Mouse (Mus musculus): ENCODE results near the gene Chek1.

Chek1 gene

DNA sequence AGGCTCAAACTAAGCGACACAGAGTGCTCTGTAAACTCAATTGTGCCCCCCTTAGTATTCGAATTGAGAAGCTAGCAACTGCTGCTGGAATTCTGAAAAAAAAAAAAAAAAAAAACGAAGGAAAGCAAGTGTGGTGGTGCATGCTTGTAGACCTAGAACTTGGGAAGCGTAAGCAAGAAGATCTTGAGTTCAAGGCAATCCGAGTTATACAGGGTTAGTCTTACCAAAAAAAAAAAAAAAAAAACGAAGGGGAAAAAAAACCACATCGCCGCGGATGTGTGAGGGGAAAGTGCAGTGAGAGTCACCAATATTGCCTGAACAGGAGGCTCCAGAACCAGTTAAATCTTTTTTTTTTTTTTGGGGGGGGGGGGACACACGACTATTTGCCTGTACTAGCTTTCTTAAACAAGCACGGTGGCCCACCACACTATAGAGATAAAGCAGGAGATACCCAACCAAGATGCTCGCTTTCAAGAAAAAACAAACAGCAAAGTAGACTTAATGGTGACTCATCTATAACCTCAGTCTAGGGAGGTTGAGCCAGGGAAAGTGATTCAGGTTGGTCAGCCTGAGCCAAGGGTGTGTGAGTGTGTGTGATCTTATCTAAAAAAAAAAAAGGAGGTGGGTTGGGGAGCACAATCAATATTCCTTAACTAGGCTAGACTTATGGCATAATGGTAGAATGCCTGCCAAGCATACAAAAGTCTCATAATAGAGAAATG lies at the start of gene Chek1:
Gene Chek1 (minus strand): TSS at position 32 of the 722 bp plus-strand sequence.
- peak in 1 of 2 experiments; percentile 1 for DNase-seq (ENCODE audit: low spot score in 2 of 2)

DNA sequence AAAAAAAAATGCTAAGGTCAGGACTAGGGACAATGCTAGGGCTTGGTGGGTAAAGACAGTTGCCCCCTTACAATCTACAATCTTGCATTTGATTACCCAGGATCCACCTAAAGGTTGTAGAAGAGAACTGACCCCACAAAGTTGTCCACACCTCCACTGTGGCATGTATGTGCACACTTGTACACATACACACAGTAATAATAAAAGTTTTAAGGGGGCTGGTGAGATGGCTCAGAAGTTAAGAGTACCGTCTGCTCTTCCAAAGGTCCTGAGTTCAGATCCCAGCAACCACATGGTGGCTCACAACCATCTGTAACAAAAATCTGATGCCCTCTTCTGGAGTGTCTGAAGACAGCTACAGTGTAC lies 42.2 kb upstream of the Chek1 start:
- DNase-seq (ENCODE audit: low spot score in 2 of 2) = no peak

DNA sequence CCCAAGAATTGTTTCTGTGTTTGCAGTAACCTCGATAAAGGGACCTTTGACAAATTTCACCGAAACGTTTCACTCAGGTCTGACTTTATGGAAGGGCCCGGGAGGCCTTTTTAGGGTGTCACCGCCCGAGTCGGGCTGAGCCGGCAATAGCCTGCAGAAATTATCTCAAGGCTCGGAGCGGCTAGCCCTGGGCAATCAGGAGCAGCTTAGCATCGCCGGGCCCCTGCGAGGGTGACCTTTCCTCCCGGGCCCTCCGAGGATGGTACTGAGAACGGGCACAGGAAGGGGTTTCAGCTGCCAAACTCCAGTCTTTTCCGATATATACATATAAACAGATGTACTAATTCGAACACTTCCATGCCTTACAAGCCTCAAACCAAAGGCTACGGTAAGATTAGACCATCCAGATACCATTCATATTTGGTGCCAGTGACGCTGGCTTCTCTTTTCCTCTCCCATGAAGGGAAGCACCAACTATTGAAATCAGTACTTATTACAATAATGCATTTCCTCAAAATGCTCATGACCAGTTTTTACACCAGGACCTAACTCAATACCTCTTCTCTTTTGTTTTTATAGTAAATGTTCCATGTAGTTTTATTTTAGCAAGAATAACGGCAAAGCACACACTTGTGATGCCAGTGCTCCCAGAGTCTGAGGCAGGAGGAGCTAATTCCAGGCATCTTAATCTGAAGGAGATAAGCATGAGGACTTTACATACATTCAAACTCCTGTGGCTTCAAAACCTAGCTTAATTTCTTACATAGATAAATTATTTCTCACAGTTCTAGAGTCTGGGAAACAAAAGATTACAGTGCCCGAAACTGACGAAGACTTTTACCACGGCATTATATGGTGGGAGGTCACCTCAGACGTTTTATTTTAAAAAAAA lies 41.5 kb upstream of the Chek1 start:
- DNase-seq (ENCODE audit: low spot score in 2 of 2) = peak; percentile 9 to 50

DNA sequence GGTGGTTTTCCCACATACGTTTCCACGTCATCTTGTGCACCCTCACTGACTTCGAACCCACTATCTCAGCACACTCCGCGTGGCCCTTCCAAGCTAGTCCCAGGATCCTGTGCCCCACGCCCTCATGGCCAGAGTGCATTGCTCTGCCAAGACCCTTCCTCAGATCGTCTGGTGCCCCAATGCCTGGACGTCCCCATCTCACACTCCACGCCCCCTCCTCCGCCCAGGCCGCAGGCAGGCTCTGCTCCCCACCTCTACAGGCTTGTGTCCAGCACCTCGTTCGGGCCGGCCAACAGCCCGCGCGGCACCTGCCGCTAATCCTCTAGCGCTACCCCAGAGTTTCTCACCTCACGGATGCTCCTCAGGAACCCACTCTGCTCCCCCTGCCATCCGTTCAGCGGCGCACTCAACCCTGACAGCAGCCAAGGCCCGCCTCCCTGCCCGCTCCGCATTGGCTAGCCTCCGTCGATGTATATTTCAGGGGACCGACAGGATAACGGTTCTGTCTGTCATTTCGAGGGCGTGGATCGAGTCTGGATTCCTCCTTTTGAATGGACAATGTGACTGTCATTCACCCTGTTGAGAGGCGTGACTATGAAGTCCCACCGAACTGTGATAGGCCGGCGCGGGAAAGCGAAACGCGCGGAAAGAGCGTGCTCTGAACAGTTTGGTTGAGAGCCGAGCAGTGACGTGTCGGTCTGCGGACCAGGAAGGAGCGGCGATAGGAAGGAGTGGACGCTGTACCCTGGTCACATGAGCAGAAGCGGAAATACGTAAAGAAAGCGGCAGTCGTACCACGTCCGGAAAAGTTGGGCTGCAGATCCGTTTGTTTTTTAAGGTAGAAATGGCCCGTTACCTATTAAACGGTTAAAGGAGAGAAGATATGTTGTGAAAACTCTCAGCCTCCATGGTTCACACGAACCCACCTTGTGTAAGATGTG lies 40.6 kb upstream of the Chek1 start, which contains the start of gene Stt3a:
Gene Stt3a (minus strand): TSS at position 477 of the 941 bp plus-strand sequence.
- DNase-seq (ENCODE audit: low spot score in 2 of 2) = peak; percentile 86 to 99

DNA sequence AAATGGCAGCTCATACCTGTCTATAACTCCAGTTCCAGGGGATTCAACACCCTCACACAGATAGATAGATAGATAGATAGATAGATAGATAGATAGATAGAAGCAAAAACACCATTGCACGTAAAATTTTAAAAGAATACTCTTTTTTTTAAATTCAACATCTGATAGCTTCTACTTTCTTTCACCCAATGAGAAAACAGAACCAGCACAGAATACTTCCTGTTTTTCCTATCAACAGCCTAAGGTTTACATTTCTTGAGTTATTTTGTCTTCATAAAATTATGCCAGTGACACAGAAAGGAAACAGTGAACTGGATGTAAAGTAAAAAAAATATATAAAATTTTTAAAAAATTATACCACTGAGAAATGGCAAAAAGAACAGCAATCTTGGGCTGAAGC lies 37.5 kb upstream of the Chek1 start:
- no peak for DNase-seq (ENCODE audit: low spot score in 2 of 2)

DNA sequence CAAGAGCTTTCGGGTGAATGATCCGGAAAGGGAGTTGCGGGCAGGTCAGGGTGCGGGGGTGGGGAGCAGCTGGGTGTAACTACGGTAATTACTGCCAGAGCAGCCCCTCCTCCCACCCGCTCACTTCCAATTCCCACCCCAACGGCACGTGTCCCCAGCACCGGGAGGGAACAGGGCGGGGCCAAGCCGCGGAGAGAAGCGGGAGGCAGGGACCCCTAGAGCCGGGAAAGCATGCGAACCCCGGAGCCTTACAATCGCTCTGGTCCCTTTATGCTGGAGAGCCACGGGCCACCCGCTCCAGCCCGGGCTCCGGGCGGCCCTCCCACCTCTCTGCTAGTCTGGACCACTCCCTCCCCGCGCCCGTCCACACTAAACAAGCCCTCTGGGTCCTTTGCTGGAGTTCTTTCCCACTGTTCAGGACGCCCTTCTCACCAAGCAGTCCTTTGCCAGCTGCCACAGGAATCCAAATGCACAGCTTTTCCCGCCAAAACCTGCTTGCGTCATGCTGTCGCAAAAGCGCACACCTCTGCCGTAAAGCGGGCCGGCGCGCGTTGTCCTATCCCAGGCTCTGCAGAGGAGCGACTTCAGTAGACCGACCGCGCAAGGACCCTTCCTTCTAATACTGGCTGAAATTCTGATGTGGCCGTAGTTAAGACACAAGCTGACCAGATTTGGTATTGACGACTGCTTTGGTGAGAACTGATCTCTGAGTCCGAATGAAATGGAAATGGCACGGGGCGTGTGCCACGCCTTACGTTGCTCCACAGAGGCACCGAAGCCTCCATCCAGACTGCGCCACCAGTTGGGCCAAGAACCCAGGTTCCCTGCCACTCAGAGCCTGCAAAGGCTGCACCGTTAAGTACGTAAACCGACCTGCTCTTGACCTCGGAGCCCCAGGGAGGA lies 483 bp downstream of the Chek1 start:
- peak; percentile 85 to 92 for DNase-seq (ENCODE audit: low spot score in 2 of 2)

DNA sequence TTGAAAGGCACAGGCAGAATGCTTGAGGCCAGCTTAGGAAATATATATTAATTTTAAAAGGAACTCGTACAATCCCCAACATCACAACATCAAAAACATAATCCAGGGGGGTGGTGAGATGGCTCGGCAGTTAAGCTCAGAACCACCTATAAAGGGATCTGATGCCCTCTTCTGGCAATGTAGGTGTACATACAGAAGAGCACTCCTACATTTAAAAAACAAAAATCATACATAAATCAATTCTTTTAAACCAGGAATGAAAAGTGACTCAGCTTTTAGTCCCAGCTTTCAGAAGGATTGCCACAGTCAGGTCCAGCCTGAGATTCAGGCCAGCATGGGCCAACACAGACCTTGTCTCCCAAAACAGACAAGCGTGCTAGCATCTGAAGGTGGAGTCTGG lies 10.2 kb downstream of the Chek1 start:
- DNase-seq (ENCODE audit: low spot score in 2 of 2) = no peak

DNA sequence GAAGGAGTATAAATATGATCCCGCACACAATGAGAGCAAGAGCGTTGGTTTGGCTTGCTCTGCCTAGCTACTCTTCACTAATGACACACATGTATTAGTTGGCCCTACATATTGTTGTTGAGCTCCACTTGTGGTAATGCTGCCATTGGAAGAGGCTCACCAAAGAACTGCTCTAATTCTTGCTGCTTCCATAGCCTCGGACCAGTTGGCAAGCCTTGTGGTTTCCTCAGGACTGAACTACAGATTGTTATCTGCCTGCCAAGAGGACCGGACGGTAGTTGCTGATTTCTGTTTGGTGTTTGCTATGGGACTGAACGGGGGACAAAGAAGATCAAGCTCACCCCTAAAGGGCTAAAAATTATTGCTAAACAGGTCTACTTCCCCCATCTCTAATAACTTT lies 19.6 kb downstream of the Chek1 start:
- DNase-seq (ENCODE audit: low spot score in 2 of 2) = no peak

DNA sequence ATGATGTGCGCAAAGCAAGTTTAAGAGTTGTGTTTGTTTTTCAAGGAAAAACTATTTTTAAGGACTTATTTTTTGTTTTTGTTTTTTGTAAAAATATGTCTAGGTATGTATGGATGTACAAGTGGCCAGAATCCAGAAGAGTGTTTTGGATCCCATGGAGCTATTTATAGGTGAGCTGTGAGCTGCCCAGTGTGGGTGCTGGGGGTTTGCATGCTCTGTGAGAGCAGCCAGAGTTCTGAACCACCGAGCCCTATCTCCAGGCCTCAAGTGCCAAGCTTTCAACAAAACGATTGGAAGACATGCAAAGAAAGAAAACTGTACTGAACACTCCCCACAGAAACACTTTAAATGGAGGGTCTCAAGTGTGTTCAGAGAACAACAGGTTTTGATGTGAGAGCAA lies 20.9 kb downstream of the Chek1 start:
- no peak for DNase-seq (ENCODE audit: low spot score in 2 of 2)

DNA sequence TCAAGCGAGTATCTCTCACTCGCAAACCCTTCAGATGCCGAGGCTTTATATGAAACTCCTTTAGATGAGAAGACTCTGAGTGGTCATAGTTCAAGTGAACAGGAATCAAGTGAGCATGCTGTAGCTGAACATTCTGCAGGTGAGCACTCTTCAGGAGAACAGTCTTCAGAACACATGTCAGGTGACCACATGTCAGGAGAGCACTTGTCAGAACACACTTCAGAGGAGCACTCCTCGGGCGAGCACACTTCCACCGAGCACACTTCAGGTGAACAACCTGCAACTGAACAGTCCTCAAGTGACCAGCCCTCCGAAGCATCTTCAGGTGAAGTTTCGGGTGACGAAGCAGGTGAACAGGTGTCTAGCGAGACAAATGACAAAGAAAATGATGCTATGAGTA lies 32.6 kb downstream of the Chek1 start:
- no peak for DNase-seq (ENCODE audit: low spot score in 2 of 2)

DNA sequence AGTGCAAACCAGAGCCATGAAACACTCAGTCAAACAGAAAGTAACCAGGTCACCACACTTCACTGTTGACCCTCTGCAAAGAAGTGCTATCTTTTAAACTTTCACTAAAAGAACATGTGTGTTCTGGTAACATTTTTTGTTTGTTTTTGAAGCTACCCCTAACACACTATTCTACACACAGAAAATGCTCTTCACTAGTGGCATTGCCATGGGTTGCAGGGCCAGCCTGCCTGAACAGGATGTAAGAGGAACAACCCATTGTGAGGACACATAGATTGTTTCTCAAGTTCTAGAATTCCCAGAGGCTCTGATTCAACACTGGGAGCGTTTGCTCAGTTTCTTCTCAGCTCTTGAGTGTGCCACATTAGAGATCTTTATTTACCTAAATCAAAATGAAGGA lies 33.9 kb downstream of the Chek1 start, which contains the start of gene Acrv1:
Gene Acrv1 (plus strand): TSS at position 301 of the 400 bp plus-strand sequence.
- no peak for DNase-seq (ENCODE audit: low spot score in 2 of 2)

DNA sequence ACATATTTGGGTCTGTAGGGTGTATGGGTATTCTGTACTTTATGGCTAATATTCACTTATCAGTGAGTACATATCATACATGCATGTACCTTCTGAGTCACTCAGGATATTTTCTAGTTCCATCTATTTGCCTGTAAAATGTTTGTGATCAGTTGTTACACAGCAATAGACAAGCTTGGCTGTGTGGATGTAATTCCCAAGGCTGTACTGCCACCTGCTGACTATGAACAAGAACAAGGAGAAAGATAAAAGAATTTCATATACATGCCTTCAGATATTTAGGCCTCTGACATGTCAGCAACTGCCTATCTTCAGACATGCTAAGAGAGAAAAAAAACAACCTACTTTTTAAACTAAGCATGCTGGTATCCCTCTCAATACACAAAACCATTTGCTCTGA lies 39.5 kb downstream of the Chek1 start:
- DNase-seq (ENCODE audit: low spot score in 2 of 2) = peak in 1 of 2 experiments; percentile 13

DNA sequence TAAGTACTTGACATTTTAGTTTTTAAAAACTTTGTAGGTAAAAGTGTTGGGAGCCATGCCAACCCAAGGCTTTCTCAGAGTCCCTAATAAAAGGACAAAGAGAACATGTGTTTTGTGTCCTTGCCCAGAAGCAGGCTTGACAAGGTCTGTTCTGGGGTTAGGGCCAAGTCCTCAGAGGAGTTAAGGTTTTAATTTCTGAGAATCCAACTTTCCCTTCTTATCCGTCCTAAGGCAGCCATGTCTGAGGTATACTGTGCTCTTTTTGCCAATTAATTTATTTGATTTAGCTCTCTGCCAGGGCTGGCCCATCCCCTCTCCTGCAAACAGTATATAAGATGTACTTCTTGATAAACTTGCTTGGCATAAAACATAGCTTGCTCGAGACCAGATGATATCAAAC lies 45.4 kb downstream of the Chek1 start:
- DNase-seq (ENCODE audit: low spot score in 2 of 2) = peak in 1 of 2 experiments; percentile 48
